Mouse (Mus musculus): Measurements from ENCODE around the gene Auts2.

The Auts2 gene

GRCm38 (mm10) chr5:131839657-131840315 is 703.4 kb downstream of the Auts2 start:
- DNase-seq (ENCODE audit: low read depth, low spot score) = no peak

GRCm38 (mm10) chr5:131839023-131839422 is 704.1 kb downstream of the Auts2 start:
- DNase-seq (ENCODE audit: low read depth, low spot score) = no peak

- DNase-seq (ENCODE audit: low read depth, low spot score) = no peak
These were observed 705.1 kb downstream of the Auts2 start for GRCm38 (mm10) chr5:131838064-131838463.

- no peak for DNase-seq (ENCODE audit: low read depth, low spot score)
These were observed 707.0 kb downstream of the Auts2 start for GRCm38 (mm10) chr5:131836014-131836735.

DNA sequence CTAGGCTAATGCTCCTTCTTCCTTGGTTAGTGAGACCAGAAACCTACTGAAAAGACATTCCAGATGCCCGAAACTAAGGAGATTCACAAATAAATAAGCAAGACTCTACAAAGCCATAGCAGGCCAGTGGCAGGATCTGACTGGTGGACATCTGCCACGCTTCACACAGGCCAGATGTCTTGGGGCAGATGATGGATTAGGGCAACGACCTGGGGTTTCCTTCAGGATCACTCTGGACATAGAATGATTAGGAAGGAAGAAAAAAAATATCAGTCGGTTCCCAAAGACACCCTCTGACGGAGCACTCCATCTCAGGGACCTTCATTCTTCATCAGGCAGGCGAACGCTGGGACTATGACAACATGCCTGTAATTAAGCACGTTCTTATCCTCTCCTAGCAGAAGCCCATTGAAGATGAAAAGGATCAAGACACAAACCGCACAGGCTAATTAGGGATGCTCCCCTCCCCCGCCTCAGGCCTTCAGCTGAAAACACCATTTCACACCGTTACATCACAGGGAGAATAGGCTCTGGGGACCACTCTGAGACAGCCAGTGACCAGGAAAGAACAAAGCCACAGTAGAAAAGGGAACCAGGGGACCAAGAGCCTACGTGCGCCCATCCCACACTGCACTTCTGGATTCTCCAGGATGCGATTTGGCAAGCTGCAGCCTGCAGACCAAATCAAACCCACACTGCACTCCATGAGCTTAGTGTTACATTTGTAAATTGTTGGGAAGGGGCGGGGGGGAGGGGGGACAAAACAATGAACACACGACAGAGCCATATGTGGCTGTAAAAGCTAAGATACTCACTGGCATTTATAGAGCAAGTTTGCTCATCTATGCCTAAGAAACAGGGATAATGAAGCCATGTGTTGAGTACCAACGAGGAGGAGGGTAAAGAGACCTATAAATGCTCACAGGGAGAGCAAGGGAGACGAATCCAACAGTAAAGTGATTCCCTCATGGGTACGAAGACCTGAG is 710.0 kb downstream of the Auts2 start:
- DNase-seq (ENCODE audit: low read depth, low spot score) = no peak

DNA sequence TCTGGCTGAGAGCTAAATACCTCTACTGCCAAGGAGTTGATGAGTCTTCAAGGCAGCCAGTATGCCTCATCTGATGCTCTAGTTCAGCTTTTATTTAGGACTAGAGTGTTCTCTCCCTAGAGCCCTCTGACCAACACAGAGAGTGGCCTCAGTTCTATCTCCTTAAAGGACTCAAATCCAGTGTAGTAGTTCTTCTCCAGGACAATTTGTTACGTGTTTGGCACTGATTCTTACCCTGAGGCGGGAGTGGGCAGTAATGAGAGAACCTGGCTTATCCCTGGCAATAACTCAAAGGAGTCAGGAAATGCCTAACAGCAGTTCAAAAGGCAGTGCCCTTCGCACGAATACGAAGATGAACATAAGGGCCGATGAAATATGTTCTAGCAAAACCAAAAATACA is 713.0 kb downstream of the Auts2 start:
- no peak for DNase-seq (ENCODE audit: low read depth, low spot score)

DNA sequence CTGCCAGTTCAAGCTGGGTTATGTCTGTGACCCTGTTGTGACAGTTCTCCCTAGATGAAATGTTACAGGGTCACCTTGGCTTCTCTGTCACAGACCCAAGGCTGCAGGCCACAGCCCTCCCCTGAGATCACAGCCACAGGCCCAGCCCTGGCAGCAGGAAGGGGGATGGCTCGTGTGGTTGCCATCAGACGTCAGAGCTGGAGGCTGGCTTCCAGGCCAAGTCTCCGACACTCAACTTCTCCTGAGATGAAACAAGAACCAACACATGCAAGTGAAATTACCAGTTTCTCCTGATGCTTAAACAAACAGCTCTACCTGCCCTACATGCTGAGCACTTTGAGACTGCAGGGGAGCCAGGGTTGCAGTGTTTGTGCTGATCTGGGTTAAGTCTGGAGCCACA is 713.9 kb downstream of the Auts2 start:
- DNase-seq (ENCODE audit: low read depth, low spot score) = no peak

DNA sequence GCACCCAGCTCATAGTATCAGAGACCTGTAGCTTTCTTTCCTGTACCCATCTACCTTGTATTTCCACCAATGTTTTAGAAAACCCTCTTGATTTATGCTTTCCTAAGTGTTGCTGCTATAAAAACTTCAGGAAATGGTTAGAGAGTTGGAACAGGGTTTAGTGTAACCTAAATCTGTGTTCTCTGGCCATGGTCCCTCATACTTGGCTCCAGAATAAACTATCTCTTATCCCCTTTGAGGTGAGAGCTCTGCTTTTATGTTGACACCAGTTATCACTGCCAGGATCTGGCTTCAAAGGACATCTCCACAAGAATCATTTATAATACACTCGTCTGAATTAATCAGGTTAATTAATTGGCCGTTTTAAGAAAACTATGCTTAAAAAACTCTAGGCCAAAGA is 714.5 kb downstream of the Auts2 start:
- no peak for DNase-seq (ENCODE audit: low read depth, low spot score)

GRCm38 (mm10) chr5:131826362-131827261 is 716.5 kb downstream of the Auts2 start:
- no peak for DNase-seq (ENCODE audit: low read depth, low spot score)

GRCm38 (mm10) chr5:131825421-131825820 is 717.7 kb downstream of the Auts2 start:
- DNase-seq (ENCODE audit: low read depth, low spot score) = peak; percentile 36

GRCm38 (mm10) chr5:131824197-131824991 is 718.8 kb downstream of the Auts2 start:
- no peak for DNase-seq (ENCODE audit: low read depth, low spot score)

- no peak for DNase-seq (ENCODE audit: low read depth, low spot score)
These were observed 721.7 kb downstream of the Auts2 start for GRCm38 (mm10) chr5:131821461-131821860.

DNA sequence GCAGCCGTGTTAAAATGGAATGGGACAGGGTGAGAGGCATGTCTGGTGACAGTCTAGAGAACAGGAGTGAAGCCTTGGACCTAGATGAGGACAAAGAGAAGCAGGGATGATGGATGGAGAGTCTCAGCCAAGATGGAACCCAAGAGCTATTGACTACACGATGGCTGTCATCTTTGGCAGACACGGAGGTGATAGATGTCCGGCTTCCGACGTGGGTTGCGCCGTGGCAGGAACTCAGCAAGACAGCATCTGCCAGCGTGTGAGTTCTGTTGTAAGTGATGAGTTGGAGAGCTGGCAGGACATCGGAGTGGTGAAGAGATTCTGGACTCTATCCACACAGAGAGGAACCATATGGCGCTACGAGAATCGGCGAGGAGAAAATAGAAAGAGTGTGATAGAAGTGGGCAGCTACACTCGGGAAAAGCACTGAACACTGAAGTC is 723.9 kb downstream of the Auts2 start:
- no peak for DNase-seq (ENCODE audit: low read depth, low spot score)

GRCm38 (mm10) chr5:131815498-131815897 is 727.6 kb downstream of the Auts2 start:
- DNase-seq (ENCODE audit: low read depth, low spot score) = no peak

DNA sequence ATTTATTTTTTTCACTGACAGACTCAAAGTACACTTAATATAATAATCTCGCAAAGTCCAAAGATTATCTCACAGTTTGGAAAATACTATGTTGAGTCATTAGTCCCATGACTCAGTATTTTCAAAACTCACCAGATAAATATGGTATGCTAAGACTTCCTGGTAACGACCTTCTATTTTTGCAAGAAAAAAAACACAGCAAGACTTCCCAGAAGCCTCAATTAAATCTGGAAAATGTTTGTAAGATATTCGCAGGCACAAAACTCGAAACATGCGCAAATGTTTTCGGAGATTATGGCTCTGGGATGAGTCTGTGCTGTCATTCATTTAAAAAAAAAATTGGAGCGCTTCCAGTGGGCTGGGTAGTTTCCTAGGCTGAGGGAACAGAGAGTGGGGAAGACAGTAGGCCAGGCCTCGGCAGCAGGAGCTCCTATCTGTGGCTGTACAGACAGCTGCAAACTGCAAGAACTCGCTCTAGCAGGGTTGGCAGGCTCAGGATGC is 728.6 kb downstream of the Auts2 start:
- DNase-seq (ENCODE audit: low read depth, low spot score) = no peak

- DNase-seq (ENCODE audit: low read depth, low spot score) = no peak
These were observed 729.1 kb downstream of the Auts2 start for GRCm38 (mm10) chr5:131813952-131814502.

- DNase-seq (ENCODE audit: low read depth, low spot score) = no peak
These were observed 729.8 kb downstream of the Auts2 start for GRCm38 (mm10) chr5:131813331-131813781.

DNA sequence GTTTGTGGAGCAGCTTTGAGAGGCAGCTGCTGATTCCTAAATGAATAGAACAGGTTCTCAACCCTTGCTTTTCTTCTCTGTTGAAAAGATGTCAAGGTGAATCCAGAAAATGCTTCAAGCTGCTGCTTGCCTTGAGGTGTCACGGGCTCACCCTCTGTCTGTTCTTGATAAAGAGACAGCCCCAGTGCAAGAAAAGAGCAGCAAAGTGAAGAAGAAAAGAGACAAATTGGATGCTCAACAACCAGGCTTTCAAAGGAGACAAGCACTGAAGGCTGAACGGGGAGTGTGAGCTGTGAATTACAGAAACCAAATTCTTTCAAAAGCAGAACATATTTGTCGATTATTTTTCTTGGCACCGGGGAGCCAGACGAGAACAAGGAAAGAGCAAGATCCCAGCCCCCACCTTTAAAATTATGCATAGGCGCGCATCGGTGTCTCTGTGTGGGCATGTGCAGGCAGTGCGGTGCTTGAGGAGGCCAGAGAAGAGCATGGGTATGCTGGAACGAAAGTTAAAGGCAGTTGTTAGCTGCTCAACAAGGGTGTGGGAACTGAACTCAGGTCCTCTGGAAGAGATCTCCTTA is 730.6 kb downstream of the Auts2 start:
- DNase-seq (ENCODE audit: low read depth, low spot score) = no peak

- DNase-seq (ENCODE audit: low read depth, low spot score) = no peak
These were observed 736.8 kb downstream of the Auts2 start for GRCm38 (mm10) chr5:131806350-131806749.
